Mouse (Mus musculus) MN1 (cell line): ENCODE results near the gene Zfp428.
"Not testable (repeated sequence)": the region's sequence is repeated elsewhere in the genome, so short reads cannot be mapped to it uniquely, and the experiment has no call there.

Experiments used
- DNase-seq: peaks from one replicate; pipeline ENCODE4 v3.0.0-alpha.2; 2016; ENCODE audit warnings: low spot score

The Zfp428 gene

DNA sequence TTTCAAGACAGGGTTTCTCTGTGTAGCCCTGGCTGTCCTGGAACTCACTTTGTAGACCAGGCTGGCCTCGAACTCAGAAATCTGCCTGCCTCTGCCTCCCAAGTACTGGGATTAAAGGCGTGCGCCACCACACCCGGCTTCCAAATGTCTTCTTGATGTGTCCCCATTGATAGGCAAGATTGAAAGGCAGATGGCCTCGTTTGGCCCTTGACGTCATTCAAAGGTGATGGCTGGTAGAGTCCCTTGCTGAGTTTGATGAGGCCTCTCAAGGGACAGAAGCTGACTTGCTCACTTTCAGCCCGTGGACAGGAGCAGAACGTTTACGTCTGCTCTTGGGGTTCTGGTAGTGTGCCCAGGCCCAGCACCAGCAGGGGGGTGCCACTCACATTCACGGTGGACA lies 13.2 kb downstream of the Zfp428 start:
- not testable (repeated sequence) for DNase-seq

DNA sequence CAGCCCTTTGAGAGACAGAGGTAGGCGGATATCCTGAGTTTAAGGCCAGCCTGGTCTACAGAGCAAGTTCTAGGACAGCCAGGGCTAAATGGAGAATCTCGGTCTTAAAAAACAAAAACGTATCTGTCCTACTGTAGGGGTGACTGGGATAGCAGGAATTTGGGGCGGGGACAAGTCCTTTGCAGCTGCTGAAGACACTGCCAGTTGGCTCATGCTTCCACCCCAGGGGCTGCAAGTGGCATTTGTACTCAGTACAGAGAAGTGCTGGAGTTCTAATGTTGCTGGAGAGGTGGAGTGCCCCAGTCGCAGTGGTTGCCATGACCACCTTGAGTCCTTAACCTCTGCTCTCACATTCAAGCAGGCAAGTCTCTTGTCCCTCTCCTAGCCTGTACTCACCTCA lies 16.0 kb downstream of the Zfp428 start:
- no peak for DNase-seq

DNA sequence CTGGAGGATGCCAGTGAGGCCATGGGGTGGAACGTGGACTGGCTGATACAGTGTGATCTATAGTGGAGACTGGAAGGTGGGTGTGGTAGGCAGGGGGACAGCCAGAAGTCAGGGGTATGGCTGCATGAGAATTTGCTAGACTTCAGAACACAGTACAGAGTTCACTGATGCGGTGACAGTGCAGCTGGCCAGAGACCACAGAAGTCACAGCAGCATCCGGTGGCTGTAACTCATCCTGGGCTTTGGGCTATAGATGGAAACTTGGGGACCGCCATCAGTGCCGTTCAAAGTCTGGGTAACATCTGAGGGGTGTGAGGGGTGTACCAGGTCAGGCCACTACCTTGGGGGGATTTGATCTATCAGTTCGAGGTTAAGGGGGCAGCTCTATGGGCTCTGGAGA lies 16.9 kb downstream of the Zfp428 start:
- DNase-seq, result no peak

DNA sequence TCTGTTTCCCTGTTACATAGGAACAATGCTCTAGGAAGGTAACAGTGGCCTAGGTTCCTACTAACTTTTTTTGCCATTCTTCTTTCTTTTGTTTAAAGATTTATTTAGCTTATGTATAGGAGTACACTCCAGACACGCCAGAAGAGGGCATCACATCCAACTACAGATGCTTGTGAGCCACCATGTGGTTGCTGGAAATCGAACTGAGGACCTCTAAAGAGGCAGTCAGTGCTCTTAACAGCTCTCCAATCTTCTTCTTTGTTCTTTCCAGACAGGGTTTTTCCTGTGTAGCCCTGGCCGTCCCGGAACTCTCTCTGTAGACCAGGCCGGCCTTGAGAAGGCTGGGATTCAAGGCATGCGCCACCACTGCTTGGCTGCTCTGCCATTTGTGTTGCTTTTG lies 18.2 kb downstream of the Zfp428 start:
- no peak for DNase-seq

DNA sequence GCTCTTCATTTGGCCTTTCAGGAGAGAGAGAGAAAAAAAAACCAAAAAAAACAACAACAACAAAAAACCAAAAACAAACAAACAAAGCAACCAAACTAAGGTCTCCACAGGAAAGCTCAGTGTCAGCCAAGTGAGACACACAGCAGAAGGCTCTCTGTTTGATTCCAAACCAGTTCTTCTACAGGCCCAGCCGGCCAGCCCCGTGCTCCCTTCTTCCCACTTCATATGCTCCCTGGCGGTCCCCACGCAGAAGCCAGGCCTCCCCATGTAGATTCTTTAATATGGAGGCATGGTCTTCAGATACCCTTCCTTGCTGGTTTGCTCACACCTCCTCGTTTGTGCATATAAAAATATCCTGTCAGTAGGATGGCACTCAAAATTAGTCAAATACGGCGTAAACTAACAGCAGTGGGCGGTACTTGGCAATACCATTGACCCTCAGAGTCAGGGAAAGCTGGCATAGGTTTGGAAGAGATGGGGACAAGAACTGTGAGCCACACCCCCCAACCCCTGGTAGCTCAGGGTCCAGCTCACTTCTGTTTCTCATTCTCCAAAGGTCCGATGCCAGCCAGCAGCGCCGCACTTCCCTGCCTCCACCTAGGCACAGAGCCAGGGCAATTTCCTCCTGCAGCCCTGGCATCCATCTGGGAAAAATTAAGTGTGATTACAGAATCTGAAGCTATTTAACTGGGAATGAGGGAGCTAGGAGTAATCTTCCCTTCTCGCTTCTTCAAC lies 19.0 kb downstream of the Zfp428 start:
- DNase-seq, result peak; percentile 77

DNA sequence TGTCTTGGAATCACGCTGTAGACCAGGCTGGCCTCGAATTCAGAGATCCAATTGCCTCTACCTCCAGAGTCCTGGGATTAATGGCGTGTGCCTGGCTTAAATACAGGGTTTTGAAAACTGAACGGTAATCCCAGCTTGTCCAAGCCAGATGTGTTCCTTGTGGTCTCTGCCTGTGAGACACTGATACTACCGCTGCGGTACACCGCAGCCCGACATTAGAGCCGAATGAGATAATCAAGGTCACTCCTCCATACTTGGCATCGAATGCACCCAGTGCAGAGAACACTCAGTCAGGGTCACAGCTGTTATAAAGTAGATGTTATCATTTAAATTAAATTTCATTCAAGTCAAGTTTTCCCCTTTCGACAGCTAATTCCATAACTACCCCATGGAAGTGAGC lies 22.1 kb downstream of the Zfp428 start:
- peak; percentile 64 for DNase-seq

DNA sequence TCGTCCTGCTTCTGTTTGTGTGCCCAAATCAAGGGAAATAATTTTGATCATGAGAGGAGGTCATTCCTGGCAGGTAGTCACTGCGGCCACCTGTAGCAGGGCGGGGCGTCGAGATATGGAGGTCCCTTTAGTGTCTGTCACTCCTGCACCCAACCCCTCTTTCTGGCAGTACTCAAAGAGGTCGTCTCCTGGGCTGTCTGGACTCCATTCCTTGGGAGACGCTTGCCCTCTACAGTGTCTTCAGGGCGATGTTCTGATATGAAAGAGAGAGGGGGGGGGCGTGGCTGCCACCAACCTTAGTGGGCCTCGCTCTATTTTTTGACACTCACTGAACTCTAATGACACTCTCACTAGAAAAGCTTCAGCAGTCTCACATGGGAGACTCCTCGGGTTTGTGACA lies 22.8 kb downstream of the Zfp428 start:
- DNase-seq, result peak; percentile 43

DNA sequence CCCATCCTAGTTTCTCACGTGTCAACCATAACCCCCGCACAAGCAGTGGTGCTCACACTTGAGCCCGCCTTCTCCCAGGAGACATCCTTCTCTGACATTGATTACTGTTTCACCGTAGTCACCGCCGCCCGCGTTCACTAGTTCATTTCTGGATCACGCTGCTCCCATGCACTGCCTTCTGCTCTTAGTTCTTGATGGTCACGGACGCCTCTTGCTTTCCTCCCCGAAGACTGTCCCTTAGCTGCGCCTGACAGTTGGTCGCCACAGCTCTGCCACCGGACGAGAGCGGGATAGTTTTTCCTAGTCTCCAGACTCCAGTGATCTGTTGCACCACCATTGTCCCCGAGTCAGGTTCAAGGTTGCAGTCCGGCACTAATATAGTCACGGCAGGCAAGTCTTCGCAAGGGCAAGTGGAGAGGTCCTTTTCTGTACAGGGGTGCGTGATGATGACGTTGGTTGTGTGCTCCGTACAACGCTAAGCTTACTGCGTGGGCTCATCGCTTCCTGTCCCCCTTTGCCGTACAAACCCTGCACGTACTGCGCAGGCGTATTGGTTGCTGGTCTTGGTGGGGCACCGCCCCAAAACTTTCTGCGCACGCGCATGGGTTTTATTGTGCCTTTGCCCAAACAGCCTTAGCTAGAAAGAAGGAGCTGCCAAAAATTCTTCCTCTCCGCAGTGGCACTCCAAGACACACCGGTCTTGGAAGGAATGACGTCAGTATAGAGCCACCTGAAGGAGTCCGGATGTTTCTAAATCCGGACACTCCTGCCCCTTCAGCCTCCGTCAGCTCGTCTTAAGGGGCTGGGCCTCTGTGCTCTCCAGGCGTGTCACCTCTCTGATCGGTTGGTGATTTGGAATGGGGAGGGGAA lies 23.5 kb downstream of the Zfp428 start, which contains the start of gene Irgq:
TSS of gene Irgq (plus strand) at position 628 of the 870 bp plus-strand sequence.
- peak; percentile 98 for DNase-seq

DNA sequence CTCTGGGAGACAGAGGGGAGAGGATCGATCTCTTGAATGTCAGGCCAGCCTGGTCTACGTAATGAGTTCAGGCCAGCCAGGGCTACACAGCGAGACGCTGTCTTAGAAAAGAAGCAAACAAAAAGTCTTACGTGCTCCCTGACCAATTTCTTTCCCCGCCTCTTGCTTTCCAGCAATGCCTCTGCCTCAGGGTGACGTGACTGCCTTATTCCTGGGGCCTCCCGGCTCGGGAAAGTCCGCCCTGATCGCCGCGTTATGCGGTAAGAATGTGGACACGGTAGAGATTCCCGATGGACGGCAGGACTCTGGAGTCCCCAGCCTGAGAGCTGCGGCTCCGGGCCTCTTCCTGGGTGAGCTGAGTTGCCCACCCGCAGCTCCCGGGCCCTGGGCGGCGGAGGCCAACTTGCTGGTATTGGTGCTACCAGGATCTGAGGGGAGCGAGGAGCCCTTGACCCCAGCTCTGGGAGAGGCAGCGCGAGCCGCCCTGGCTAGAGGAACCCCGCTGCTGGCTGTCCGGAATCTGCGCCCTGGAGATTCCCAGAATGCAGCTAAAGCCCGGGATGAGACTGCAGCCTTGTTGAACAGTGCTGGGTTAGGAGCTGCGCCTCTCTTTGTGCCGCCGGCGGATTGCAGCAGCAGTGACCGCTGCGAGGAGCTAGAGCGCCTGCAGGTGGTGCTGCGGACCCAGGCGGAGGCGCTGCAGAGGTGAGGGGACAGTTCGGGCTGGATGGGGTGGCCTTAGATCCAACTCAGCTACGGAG lies 24.6 kb downstream of the Zfp428 start:
- peak; percentile 79 for DNase-seq

DNA sequence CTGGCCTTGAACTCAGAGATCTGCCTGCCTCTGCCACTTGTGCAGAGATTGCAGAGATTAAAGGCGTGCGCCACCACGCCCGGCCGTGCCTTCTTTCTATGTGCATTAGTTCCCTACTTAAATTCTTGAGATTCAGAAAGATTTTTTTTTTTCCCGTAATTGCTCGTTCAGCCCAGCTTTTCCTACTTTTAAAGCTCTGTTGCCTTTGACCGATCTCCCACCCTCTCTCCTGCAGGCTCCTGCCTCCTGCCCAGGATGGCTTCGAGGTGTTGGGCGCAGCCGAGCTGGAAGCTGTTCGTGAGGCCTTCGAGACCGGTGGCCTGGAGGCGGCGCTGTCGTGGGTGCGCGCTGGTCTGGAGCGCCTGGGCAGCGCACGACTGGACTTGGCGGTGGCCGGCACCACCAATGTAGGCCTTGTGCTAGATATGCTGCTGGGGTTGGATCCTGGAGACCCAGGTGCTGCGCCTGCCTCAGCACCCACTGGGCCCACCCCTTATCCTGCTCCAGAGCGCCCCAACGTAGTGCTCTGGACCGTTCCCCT lies 26.3 kb downstream of the Zfp428 start:
- DNase-seq, result no peak

DNA sequence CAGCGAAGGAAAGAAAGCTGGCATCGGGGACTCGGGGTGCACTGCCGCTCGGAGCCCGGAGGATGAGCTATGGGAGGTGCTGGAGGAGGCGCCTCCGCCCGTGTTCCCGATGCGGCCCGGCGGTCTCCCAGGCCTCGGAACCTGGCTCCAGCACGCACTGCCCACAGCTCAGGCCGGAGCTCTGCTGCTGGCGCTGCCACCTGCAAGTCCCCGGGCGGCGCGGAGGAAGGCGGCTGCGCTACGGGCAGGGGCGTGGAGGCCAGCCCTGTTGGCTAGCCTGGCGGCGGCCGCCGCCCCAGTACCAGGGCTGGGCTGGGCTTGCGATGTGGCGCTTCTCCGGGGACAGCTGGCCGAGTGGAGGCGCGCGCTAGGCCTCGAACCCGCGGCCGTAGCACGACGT lies 27.0 kb downstream of the Zfp428 start:
- DNase-seq, result no peak

DNA sequence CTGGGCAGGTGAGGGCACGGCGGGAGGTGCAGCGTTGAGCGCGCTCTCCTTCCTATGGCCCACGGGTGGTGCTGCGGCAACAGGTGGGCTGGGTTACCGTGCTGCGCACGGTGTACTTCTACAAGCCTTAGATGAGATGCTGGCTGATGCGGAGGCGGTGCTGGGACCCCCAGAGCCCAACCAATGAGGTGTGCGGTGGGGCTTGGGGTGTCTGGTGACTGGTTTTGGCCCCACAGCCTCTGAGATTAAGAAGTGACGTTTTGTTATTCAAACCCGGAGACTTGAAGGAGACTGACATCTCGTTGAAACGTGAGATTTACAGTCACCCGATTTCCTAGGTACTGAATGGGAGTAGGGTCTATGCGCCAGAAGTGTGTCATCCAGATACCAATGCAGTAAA lies 27.5 kb downstream of the Zfp428 start:
- DNase-seq, result no peak

DNA sequence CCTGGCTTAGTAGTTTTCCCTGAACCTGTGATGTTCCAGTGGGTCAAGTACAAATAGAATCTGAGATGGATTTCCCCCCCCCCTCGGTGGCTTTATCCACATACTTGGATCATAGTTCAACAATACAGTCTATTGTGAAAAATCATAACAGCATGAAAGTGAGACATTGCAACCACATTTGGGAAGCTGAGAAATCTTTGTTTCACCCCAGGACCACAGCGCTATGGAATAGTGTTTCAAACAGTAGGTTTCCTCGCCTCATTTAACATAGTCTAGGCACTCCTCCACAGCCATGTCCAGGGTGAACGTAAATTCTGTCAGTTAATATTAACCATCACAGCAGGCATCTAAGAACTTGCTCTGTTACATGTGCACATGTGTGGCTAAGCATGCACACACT lies 30.3 kb downstream of the Zfp428 start:
- DNase-seq, result no peak

DNA sequence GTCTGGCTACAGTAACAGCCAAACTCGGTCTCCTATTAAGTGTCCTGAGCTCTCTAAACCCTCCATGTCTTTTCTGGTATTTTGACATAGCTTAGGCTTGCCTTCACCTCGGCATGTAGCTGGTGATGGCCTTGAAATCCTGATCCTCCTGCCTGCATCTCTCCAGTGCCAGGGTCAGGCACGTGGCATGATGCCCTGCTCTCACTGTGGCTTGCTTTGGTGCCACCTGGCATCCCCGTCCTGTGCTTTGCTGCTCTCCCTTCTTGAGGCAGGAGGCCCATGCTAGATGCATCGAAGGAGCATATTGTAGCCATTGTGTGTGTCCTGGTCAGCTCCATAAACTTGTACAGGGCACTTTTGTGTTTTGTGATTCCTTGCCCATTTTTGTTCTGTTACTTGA lies 30.8 kb downstream of the Zfp428 start:
- DNase-seq, result no peak

DNA sequence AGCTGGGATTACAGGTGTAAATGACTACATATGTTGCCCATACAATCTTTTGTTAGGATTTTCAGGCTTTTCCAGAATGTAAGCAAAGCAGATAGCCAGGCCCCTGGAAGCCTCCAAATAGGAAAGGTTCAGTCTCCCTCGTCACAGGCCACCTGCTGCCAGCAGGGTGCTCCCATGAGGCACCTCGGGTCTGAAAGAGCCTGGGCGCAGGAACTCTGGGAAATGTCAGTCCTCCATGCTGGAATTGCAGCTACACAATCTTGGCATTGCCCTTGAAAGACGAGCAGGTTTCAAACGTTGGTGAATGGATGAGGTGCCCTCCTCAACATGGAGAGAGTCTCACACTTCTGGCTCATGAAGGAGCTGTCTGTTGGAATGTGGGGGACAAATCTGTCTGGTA lies 31.3 kb downstream of the Zfp428 start:
- no peak for DNase-seq

DNA sequence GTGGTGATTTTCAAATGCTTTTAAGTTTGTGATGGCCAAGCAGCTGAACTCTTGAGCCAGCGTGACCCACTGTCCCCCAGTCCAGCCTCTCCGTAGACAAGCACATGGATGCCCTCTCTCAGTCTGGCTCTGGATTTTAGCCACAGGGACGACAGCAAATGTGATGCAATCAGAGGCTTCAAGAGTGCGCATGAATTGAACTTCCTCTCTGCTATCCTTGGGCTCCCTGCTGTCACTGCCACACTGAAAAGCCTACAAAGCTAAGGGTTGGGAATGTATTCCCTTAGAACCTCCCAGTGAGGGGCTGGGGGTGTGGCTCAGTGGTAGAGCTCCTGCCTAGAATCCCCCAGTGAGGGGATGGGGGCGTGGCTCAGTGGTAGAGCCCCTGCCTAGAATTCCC lies 31.9 kb downstream of the Zfp428 start:
- DNase-seq, result no peak

DNA sequence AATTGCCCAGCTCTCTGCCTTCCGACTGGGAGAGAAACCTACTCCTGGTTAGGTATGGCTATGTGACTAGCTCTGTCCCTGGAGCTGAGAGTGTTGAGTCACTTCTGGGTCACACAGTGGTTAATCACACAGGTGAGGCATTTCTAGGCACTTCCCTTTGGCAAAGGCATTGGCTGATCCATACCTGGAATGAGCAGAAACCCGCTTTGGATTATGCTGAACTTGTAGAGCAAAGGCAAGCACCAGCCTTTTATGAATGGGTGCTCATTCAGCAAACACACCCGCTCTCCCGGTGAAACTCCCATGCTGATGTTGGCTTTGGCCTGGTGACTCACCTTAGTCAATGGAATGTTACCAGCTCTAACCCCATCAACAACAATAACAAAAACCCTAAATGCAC lies 32.9 kb downstream of the Zfp428 start:
- DNase-seq, result no peak

DNA sequence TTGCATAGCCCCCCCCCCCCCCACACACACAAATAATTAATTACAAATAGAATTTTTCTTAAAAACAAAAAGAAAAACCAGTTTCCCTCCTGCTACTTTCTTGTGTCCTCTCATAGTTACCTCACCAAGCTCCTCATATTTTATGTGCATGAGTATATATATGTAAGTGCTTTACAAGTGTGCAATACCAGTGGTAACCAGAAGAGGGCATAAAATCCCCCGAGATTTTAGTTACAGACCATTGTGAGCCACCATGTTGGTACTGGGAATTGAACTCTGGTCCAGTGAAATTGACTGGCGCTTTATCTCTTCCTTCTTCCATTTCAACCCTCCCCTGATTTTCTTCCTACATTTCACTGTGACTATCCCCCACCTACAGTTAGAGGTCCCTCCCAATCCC lies 37.7 kb downstream of the Zfp428 start:
- no peak for DNase-seq

DNA sequence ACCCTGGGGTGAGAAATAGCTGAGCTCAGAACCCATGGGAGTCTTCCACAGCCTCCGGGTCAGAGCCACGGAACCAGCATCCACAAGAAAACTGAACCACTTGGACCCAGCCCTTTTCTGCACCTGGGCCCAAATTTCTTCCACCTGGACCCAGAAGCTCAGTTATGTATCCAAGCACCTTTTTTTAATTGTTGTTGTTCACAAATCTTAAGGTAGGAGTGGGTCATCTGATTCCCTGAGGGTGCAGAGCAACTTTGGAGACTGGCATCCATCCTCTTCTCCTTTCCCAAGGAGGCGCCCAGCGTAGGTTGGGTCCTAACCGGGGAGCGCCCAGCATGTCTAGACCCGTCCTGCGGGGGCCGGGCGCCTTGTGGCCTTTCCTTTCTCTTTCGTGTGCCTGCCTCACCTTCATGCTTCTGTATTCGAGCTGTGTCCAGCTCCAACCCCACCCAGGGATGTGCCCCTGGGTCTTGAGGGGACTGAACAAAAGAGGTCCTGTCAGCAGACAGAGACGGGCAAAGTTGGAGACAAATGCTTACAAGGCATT lies 39.3 kb downstream of the Zfp428 start, which contains the start of the genes Pinlyp and Xrcc1:
TSS of gene Pinlyp (minus strand) at position 51 of the 547 bp plus-strand sequence.
TSS of gene Xrcc1 (plus strand) at position 222 of the 547 bp plus-strand sequence.
- DNase-seq, result peak; percentile 39

DNA sequence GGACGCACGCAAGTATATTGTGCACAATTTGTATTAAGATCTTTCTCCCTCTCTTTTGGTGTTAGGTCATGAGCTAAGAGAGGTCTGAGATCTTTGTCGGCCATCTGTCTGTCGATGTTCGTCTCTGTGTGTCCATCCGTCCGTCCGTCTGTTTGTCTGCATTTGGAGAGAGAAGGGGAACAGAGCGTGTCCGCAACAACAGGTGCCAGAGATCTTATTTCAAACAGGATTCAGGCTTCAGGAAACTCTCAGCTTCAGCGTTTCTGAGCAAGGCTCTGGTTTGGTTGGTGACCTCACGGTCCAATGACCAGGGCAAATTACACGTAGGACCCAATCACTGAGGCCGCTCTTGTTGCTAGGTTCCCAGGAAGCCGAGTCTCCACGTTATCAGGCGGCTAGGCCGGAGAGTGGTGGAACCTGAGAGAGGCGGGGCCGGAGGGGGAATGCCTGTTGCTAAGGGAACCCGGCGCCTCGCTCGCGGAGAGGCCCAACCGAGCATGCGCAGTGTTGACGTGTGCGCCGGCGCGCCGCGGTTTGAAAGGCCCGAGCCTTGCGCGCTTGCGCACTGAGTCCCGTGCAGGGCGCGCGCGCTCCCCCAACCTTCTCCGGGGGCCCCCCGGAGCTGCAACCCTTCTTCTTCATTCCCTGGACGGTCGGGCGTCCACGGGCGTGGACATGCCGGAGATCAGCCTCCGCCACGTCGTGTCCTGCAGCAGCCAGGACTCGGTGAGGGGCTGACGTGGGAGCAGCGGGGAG lies 40.0 kb downstream of the Zfp428 start:
- DNase-seq, result peak; percentile 99

DNA sequence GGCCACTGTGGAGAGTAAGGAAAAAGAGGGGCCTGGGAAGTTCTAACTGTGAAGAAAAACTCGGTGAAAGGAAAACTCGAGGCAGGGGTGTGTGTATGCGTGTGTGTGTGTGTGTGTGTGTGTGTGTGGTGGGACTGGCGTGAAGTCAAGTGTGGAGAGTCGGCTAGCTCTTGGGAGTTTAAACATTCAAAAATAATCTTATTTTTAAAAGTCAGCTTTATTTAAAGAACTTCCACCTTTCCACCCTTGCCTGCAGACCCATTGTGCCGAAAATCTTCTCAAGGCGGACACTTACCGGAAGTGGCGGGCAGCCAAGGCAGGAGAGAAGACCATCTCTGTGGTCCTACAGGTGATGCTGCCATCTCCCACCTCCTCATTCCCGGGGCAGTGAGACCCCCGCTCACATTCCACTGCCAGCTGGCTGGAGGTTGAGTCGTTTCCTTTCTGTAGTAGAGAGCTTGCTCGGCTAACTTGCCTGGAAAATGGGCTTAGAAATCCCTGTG lies 40.8 kb downstream of the Zfp428 start:
- DNase-seq, result no peak
